Mouse (Mus musculus) testis, adult 2 months (tissue): ENCODE results near the gene Anxa6. TPM values are rescaled to one million over a fixed set of nuclear protein-coding genes. Genes with fewer than 3 reads are reported as not detected.

Experiments used
- H3K27ac ChIP-seq: fragments of 200-500 bp; 2 replicates; pipeline ENCODE4 v1.5.1; 2012; ENCODE audit warnings: low read depth, low read length; ENCODE audit not compliant: control insufficient read depth, insufficient read depth
- H3K27me3 ChIP-seq: fragments of 200-500 bp; 2 replicates; pipeline ENCODE4 v1.6.1; 2012; ENCODE audit warnings: mild to moderate bottlenecking, low read length, moderate library complexity; ENCODE audit not compliant: control insufficient read depth, insufficient read depth
- H3K36me3 ChIP-seq: fragments of 200-500 bp; 2 replicates; pipeline ENCODE4 v1.6.1; 2012; ENCODE audit warnings: mild to moderate bottlenecking, low read length; ENCODE audit not compliant: control insufficient read depth, insufficient read depth
- H3K4me1 ChIP-seq: fragments of 200-500 bp; 2 replicates; pipeline ENCODE4 v1.6.1; 2012; ENCODE audit warnings: low read length; ENCODE audit not compliant: control insufficient read depth, insufficient read depth
- H3K4me3 ChIP-seq: fragments of 200-500 bp; 2 replicates; pipeline ENCODE4 v1.5.1; 2012; ENCODE audit warnings: low read depth, mild to moderate bottlenecking, low read length, moderate library complexity, mixed read lengths; ENCODE audit not compliant: control insufficient read depth
- CTCF ChIP-seq: fragments of 200-500 bp; IDR thresholded peaks from 2 replicates; pipeline ENCODE4 v1.5.1; 2012; ENCODE audit warnings: low read depth, mild to moderate bottlenecking, inconsistent platforms, low read length, moderate library complexity; ENCODE audit not compliant: control insufficient read depth, insufficient read depth, insufficient replicate concordance
- POLR2A ChIP-seq: fragments of 200-500 bp; IDR thresholded peaks from 2 replicates; pipeline ENCODE4 v1.6.1; 2012; ENCODE audit warnings: low read depth, mild to moderate bottlenecking, inconsistent platforms, low read length, moderate library complexity; ENCODE audit not compliant: control insufficient read depth
- polyA plus RNA-seq: library from polyadenylated mRNA; depleted of rRNA; stranded (reverse); fragments of >200 nt; gene quantifications from 2 replicates; pipeline ENCODE4 v1.2.3, GENCODE M21; 2012

Gene Anxa6
- polyA plus RNA-seq, 1 experiment, result 4.9 TPM

GRCm38 (mm10) chr11:54936771-54937140 is 96.5 kb downstream of the Anxa6 start:
- Histone ChIP-seq H3K36me3 (no peaks in the 10 kb centered on the region), H3K27ac (no peak overlapping the region), H3K4me3 (no peak overlapping the region), H3K27me3 (no peaks in the 10 kb centered on the region), H3K4me1 (peaks cover 3% of the 10 kb centered on the region; the same call in 1 of the 2 replicates)
- no peak for TF ChIP-seq CTCF
- TF ChIP-seq POLR2A, result no peak

- TF ChIP-seq CTCF (no peak), POLR2A (no peak)
- Histone ChIP-seq H3K4me1 (peaks cover 3% of the 10 kb centered on the region; the same call in 1 of the 2 replicates), H3K27ac (no peak overlapping the region)
These were observed 97.0 kb downstream of the Anxa6 start for GRCm38 (mm10) chr11:54936035-54936770.

GRCm38 (mm10) chr11:54934198-54934597 is 99.0 kb downstream of the Anxa6 start:
- no peaks in the 10 kb centered on the region for H3K27me3 ChIP-seq
- H3K4me3 ChIP-seq, result no peak overlapping the region
- H3K36me3 ChIP-seq, result no peaks in the 10 kb centered on the region
- TF ChIP-seq POLR2A, result no peak
- no peak for TF ChIP-seq CTCF
- no peaks in the 10 kb centered on the region for H3K4me1 ChIP-seq
- no peak overlapping the region for H3K27ac ChIP-seq

More at GRCm38 (mm10) chr11:54936035-54936770, 97.0 kb downstream of the Anxa6 start:
- H3K27me3 ChIP-seq, result no peaks in the 10 kb centered on the region
- no peak overlapping the region for H3K4me3 ChIP-seq
- H3K36me3 ChIP-seq, result no peaks in the 10 kb centered on the region

GRCm38 (mm10) chr11:54932540-54932939 is 100.7 kb downstream of the Anxa6 start:
- Histone ChIP-seq H3K4me1 (no peaks in the 10 kb centered on the region), H3K27ac (no peak overlapping the region), H3K36me3 (no peaks in the 10 kb centered on the region), H3K27me3 (no peaks in the 10 kb centered on the region), H3K4me3 (no peak overlapping the region)
- no peak for TF ChIP-seq CTCF
- no peak for TF ChIP-seq POLR2A

GRCm38 (mm10) chr11:54931405-54932093 is 101.7 kb downstream of the Anxa6 start:
- H3K36me3 ChIP-seq, result no peaks in the 10 kb centered on the region
- peak; percentile 19; the same call in 1 of the 2 replicates for TF ChIP-seq CTCF
- TF ChIP-seq POLR2A, result no peak
- no peaks in the 10 kb centered on the region for H3K4me1 ChIP-seq

GRCm38 (mm10) chr11:54930318-54930979 is 102.8 kb downstream of the Anxa6 start:
- no peaks in the 10 kb centered on the region for H3K27me3 ChIP-seq
- no peak for TF ChIP-seq POLR2A
- TF ChIP-seq CTCF, result peak; percentile 55; the same call in 1 of the 2 replicates
- H3K36me3 ChIP-seq, result no peaks in the 10 kb centered on the region
- peak overlapping the region; percentile 34; the same call in 1 of the 2 replicates for H3K27ac ChIP-seq
- H3K4me1 ChIP-seq, result no peaks in the 10 kb centered on the region
- H3K4me3 ChIP-seq, result no peak overlapping the region

More at GRCm38 (mm10) chr11:54931405-54932093, 101.7 kb downstream of the Anxa6 start:
- no peak overlapping the region for H3K4me3 ChIP-seq
- H3K27me3 ChIP-seq, result no peaks in the 10 kb centered on the region
- H3K27ac ChIP-seq, result no peak overlapping the region

GRCm38 (mm10) chr11:54929744-54930143 is 103.5 kb downstream of the Anxa6 start:
- Histone ChIP-seq H3K4me1 (no peaks in the 10 kb centered on the region), H3K27ac (no peak overlapping the region), H3K4me3 (no peak overlapping the region), H3K27me3 (no peaks in the 10 kb centered on the region), H3K36me3 (no peaks in the 10 kb centered on the region)
- TF ChIP-seq POLR2A (no peak), CTCF (no peak)
